Mouse (Mus musculus) C2C12 (cell line): ENCODE data around the gene Slc25a35.
"Not testable (repeated sequence)": the region's sequence is repeated elsewhere in the genome, so short reads cannot be mapped to it uniquely, and the experiment has no call there.

Experiments
- CTCF ChIP-seq: IDR thresholded peaks from one replicate; pipeline ENCODE4 v1.5.1; 2011; ENCODE audit not compliant: control insufficient read depth, insufficient read depth, insufficient read length
- FOSL1 ChIP-seq: IDR thresholded peaks from one replicate; pipeline ENCODE4 v1.8.0; 2011; ENCODE audit warnings: mild to moderate bottlenecking, low read length; ENCODE audit not compliant: poor library complexity, insufficient read depth, severe bottlenecking

GRCm38 (mm10) chr11:68973250-68974058 is 5.5 kb downstream of the Slc25a35 start:
- TF ChIP-seq CTCF, FOSL1: not testable (repeated sequence)
